Mouse (Mus musculus): ENCODE measurements around the gene Mical2. TPM values are rescaled to one million over a fixed set of nuclear protein-coding genes. Genes with fewer than 3 reads are reported as not detected.

The Mical2 gene
- polyA plus RNA-seq, 1 experiment from 2014 or later: 4.3 TPM

- H3K4me3 ChIP-seq: no peak overlapping the region
- peaks cover 39% of the 10 kb centered on the region for H3K4me1 ChIP-seq
- 68% methylated on average over 4 of the region's 4 CpGs for WGBS
- H3K9ac ChIP-seq: no peak overlapping the region
- H3K4me2 ChIP-seq: no peak overlapping the region
- no peak for ATAC-seq (ENCODE audit: insufficient number of reproducible peaks, insufficient read depth, low FRiP score, low TSS enrichment, low read depth)
- H3K27me3 ChIP-seq: no peaks in the 10 kb centered on the region; the same call in 1 of the 2 replicates
- no peaks in the 10 kb centered on the region for H3K9me3 ChIP-seq
- peak overlapping the region; percentile 80 for H3K27ac ChIP-seq
- H3K36me3 ChIP-seq: no peaks in the 10 kb centered on the region
Measured at GRCm38 (mm10) chr7:112417598-112417997, 191.9 kb downstream of the Mical2 start.

DNA sequence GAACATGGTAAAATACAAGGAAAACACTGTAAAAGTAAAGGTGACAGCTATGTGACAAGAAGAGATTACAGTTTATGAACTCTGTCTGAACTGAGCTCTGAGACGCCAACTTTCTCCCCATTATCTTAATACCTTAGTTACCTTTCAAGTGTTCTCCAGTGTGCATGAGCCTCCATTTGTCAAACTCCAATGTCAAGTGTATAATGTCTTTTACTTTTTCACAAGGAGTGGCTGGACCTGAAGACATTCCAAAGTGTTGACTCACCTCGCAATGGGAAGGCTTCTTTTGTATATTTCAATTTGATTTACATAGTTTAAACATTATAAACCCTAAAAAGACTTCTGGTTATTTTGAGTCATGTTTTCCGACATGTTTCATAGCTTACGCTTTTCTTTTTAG is 197.8 kb downstream of the Mical2 start:
- no peaks in the 10 kb centered on the region for H3K27me3 ChIP-seq
- no peak overlapping the region for H3K27ac ChIP-seq
- no peaks in the 10 kb centered on the region for H3K9me3 ChIP-seq
- H3K4me2 ChIP-seq: no peak overlapping the region
- H3K4me3 ChIP-seq: no peak overlapping the region
- H3K36me3 ChIP-seq: no peaks in the 10 kb centered on the region
- no peak for ATAC-seq (ENCODE audit: insufficient number of reproducible peaks, insufficient read depth, low FRiP score, low TSS enrichment, low read depth)
- peaks cover 28% of the 10 kb centered on the region for H3K4me1 ChIP-seq
- no peak overlapping the region for H3K9ac ChIP-seq
- 79% methylated on average over 4 of the region's 4 CpGs for WGBS

GRCm38 (mm10) chr7:112426811-112427210 is 201.2 kb downstream of the Mical2 start:
- Histone ChIP-seq H3K9me3 (peaks cover 3% of the 10 kb centered on the region; the same call in 1 of the 2 replicates), H3K27ac (peak overlapping the region; percentile 99), H3K27me3 (no peaks in the 10 kb centered on the region), H3K4me3 (peak overlapping the region; percentile 78), H3K4me1 (peaks cover 33% of the 10 kb centered on the region), H3K4me2 (peak overlapping the region; percentile 79), H3K36me3 (no peaks in the 10 kb centered on the region), H3K9ac (no peak overlapping the region)
- ATAC-seq (ENCODE audit: insufficient number of reproducible peaks, insufficient read depth, low FRiP score, low TSS enrichment, low read depth): no peak
- WGBS: 37% methylated on average over 5 of the region's 5 CpGs

DNA sequence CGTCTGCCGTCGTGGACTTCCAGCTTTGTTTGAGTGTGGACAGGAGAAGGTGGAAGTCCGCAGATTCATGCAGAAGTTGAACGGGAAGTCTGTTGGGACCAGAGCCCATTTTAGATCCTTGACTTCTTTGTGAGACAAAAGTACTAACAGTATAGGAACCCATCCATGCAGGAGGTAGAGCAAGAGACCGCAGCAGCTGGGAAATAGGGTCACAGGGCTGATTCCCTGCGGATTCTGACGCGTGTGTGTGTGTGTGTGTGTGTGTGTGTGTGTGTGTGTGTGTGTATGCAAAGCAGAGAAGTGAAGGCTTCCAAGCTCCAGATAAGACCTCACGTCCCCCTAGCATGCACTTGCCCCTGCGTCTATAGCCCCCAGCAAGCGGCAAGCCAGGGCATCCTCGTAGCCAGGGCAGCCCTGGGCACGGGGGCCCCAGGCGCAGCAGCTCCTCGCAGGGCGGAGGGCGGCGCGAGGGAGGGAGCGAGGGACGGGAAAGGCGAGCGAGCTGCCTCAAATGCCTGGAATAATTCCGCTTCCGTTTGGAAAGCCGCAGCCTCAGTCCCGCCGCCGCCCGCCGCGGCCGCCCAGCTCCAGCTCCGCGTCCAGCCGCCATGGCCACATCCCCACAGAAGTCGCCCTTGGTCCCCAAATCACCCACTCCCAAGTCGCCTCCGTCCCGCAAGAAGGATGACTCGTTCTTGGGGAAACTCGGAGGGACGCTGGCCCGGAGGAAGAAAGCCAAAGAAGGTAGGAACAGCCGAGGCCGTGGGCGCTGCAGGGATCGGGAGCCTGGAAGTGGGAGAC is 201.9 kb downstream of the Mical2 start, which contains the start of gene Parva:
TSS of gene Parva (plus strand) at position 149 of the 801 bp plus-strand sequence.
- ATAC-seq (ENCODE audit: insufficient number of reproducible peaks, insufficient read depth, low FRiP score, low TSS enrichment, low read depth): peak; percentile 66
- H3K9ac ChIP-seq: peak within 1 kb of the TSS; percentile 93

DNA sequence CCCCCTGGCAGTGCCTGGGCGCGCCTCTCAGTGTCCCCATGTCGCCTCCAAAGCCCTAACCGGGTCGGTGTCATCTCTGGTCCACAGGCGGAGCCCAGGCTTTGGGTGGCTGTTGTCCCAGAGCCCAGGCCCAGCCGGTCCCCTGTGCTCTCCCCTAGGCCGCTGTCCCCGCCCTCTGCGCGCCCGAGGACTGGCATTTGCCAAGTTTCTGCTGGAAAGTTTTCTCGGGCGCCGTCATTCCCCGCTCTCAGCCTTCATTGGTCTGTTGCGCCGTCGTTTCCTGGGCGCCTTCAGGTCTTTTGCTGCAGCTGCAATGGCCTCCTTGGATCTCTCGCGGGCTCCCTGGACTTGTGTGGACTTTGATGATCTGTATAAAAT is 202.5 kb downstream of the Mical2 start:
- under 1% methylated on average over 22 of the region's 22 CpGs for WGBS
- Histone ChIP-seq H3K4me2 (peak overlapping the region; percentile 79), H3K9ac (peak overlapping the region; percentile 93), H3K9me3 (peaks cover 3% of the 10 kb centered on the region; the same call in 1 of the 2 replicates), H3K4me3 (peak overlapping the region; percentile 78), H3K27ac (peak overlapping the region; percentile 99), H3K27me3 (no peaks in the 10 kb centered on the region), H3K36me3 (no peaks in the 10 kb centered on the region), H3K4me1 (peaks cover 20% of the 10 kb centered on the region)
- peak; percentile 89 for ATAC-seq (ENCODE audit: insufficient number of reproducible peaks, insufficient read depth, low FRiP score, low TSS enrichment, low read depth)

More for the DNA sequence above, 201.9 kb downstream of the Mical2 start, which contains the start of gene Parva:
- Histone ChIP-seq H3K4me3 (peak within 1 kb of the TSS; percentile 78), H3K27me3 (no peaks in the 10 kb centered on the region), H3K4me2 (peak within 1 kb of the TSS; percentile 79), H3K27ac (peak within 1 kb of the TSS; percentile 99), H3K36me3 (no peaks in the 10 kb centered on the region), H3K4me1 (peaks cover 26% of the 10 kb centered on the region), H3K9me3 (peaks cover 3% of the 10 kb centered on the region; the same call in 1 of the 2 replicates)
- 2% methylated on average over 49 of the region's 49 CpGs for WGBS

DNA sequence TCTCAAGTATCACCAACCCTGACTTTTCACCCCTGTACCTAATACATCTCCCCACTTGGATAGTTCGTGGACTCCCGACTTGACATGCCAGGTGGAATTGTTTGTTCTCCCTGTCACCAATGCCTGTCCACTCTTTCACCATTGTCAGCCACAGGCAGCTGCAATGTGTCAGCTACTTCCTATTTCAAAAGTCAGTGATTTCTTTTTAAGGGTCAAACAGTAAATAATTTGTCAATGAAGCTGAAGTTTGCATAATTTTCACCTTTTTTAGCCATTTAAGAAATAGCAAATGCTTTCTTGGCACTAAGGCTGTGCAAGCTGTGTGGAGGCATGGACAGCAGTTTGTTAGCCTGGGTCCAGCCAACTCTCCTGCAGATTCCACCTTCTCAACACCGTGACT is 214.2 kb downstream of the Mical2 start:
- Histone ChIP-seq H3K27ac (no peak overlapping the region), H3K36me3 (peaks cover 7% of the 10 kb centered on the region), H3K27me3 (no peaks in the 10 kb centered on the region), H3K4me2 (no peak overlapping the region), H3K4me3 (no peak overlapping the region), H3K4me1 (peaks cover 39% of the 10 kb centered on the region), H3K9ac (no peak overlapping the region), H3K9me3 (peaks cover 7% of the 10 kb centered on the region; the same call in 1 of the 2 replicates)
- ATAC-seq (ENCODE audit: insufficient number of reproducible peaks, insufficient read depth, low FRiP score, low TSS enrichment, low read depth): no peak
- WGBS: 84% methylated on average over 3 of the region's 3 CpGs

DNA sequence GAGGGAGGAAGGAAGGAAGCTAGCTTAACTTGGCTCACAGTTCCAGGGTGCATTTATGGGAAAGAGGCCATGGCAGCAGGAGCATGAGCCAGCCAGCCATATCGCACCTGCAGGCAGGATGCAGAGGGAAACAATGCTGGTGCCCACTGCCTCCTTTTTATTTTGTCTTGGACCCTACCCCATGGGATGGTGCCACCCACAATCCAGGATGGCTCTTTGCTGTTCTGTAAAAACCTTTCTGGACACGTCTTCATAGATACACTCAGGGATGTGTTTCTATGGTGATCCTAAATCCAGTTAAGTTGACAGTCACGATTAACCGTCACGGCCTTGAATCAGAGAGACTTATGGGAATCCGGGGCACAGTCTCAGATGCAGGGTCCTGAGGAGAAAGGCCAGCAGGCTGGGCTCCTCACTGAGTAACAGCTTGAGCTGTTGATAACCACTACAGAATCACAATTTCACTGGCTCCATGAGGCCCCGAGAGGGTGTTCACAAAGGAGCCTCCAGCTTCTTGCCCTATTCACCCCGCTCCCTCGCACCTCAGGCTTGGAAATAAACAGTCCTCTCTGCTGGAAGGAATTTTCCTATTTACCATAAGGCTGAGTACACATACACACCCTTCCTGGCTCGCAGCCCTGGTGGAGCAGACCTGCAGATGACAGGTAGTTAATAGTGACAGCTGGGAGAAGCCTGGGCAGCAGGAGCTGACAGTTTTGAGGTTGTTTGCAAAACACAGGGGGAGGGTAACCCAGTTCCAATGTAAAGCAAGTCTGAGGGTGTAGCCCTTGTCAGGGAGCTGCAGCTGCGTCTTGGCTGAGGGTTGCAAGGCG is 218.7 kb downstream of the Mical2 start:
- WGBS: 46% methylated on average over 12 of the region's 12 CpGs
- ATAC-seq (ENCODE audit: insufficient number of reproducible peaks, insufficient read depth, low FRiP score, low TSS enrichment, low read depth): 0 out of 2 replicates have a peak, but pooled peaks have one; percentile 65
- H3K9me3 ChIP-seq: no peaks in the 10 kb centered on the region
- no peaks in the 10 kb centered on the region for H3K27me3 ChIP-seq
- H3K9ac ChIP-seq: peak overlapping the region; percentile 27; the same call in 1 of the 2 replicates
- peak overlapping the region; percentile 40 for H3K27ac ChIP-seq
- peak overlapping the region; percentile 16; the same call in 1 of the 2 replicates for H3K4me2 ChIP-seq
- H3K36me3 ChIP-seq: peaks cover 6% of the 10 kb centered on the region; the same call in 1 of the 2 replicates
- no peak overlapping the region for H3K4me3 ChIP-seq
- H3K4me1 ChIP-seq: peaks cover 44% of the 10 kb centered on the region

GRCm38 (mm10) chr7:112444985-112445367 is 219.3 kb downstream of the Mical2 start:
- H3K27me3 ChIP-seq: no peaks in the 10 kb centered on the region

GRCm38 (mm10) chr7:112446498-112446897 is 220.8 kb downstream of the Mical2 start:
- Histone ChIP-seq H3K4me1 (peaks cover 33% of the 10 kb centered on the region), H3K27me3 (no peaks in the 10 kb centered on the region), H3K4me3 (no peak overlapping the region), H3K4me2 (no peak overlapping the region), H3K27ac (no peak overlapping the region), H3K36me3 (peaks cover 6% of the 10 kb centered on the region; the same call in 1 of the 2 replicates), H3K9me3 (no peaks in the 10 kb centered on the region), H3K9ac (no peak overlapping the region)
- WGBS: 89% methylated on average over 4 of the region's 4 CpGs
- no peak for ATAC-seq (ENCODE audit: insufficient number of reproducible peaks, insufficient read depth, low FRiP score, low TSS enrichment, low read depth)

More at GRCm38 (mm10) chr7:112444985-112445367, 219.3 kb downstream of the Mical2 start:
- 46% methylated on average over 9 of the region's 9 CpGs for WGBS
- Histone ChIP-seq H3K4me2 (peak overlapping the region; percentile 16; the same call in 1 of the 2 replicates), H3K4me3 (no peak overlapping the region), H3K36me3 (peaks cover 6% of the 10 kb centered on the region; the same call in 1 of the 2 replicates), H3K27ac (0 out of 2 replicates have a peak overlapping the region, but pooled peaks have one; percentile 40), H3K4me1 (peaks cover 44% of the 10 kb centered on the region), H3K9me3 (no peaks in the 10 kb centered on the region), H3K9ac (peak overlapping the region; percentile 27; the same call in 1 of the 2 replicates)
- ATAC-seq (ENCODE audit: insufficient number of reproducible peaks, insufficient read depth, low FRiP score, low TSS enrichment, low read depth): no peak

- WGBS: 87% methylated on average over 8 of the region's 8 CpGs
- H3K4me1 ChIP-seq: peaks cover 24% of the 10 kb centered on the region
- no peak overlapping the region for H3K9ac ChIP-seq
- H3K4me3 ChIP-seq: no peak overlapping the region
- H3K27me3 ChIP-seq: no peaks in the 10 kb centered on the region
- H3K9me3 ChIP-seq: no peaks in the 10 kb centered on the region
- no peak overlapping the region for H3K27ac ChIP-seq
- no peak for ATAC-seq (ENCODE audit: insufficient number of reproducible peaks, insufficient read depth, low FRiP score, low TSS enrichment, low read depth)
- no peak overlapping the region for H3K4me2 ChIP-seq
- H3K36me3 ChIP-seq: peaks cover 6% of the 10 kb centered on the region; the same call in 1 of the 2 replicates
Measured at GRCm38 (mm10) chr7:112449954-112450700, 224.5 kb downstream of the Mical2 start.
